Mouse (Mus musculus): ENCODE results near the gene 6430550D23Rik.
A peak's percentile ranks its signal among the peaks of the same experiment; 100 is the strongest.

Gene 6430550D23Rik

DNA sequence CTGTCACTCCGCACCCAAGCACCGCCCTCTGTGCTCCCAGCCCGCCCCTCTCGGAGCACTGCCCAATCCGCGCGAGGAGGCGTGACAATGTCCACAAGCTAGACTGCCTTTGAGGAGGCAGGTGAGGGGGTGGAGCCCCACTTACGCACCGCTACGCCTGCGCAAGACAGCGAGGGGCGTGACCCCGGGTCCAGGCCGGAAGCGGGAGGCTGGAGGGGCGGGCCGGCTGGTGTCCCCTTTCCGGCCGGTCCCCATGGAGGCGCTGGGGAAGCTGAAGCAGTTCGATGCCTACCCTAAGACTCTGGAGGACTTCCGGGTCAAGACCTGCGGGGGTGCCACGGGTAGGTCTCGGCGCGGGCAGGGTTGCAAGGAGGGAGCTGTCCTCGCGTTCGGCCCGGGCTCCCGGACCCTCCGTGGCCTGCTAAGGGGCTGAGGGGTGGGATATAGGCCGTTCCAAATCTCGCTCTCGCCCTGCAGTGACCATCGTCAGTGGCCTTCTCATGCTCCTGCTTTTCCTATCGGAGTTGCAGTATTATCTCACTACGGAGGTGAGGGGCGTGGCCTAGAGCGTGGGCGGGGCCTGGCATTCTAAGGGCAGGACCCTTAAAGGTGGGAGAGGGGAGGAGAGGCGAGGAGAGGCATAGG is at the start of gene 6430550D23Rik, which contains the start of gene Ergic3:
6430550D23Rik (minus strand) TSS at position 90 of the 645 bp plus-strand sequence.
Ergic3 (plus strand) TSS at position 158 of the 645 bp plus-strand sequence.
- DNase-seq (ENCODE audit: low read depth, low spot score): peak; percentile 97

DNA sequence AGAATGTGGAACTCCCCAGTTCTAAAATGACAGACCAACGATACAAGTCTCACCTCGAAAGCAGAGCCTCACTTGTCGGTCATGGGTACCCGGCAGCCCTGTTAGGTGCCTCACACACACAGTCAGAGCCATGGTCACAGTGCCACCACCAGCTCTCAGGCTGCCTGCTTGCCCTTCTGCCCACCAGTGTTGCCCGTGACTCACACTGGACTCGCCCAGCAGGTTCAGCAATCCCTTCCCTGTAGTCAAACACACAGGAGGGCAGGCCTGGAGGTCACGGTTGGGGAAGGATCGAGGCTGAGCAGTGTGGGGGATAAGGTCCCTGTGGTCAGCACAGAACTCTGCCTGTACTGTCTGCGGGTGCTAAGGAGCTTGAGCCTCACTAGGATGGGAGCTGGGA is 45.0 kb upstream of the 6430550D23Rik start, which contains the start of gene Fer1l4:
Fer1l4 (minus strand) TSS at position 132 of the 400 bp plus-strand sequence.
- no peak for DNase-seq (ENCODE audit: low read depth, low spot score)

- DNase-seq (ENCODE audit: low read depth, low spot score): no peak
Observed at GRCm38 (mm10) chr2:156047929-156048328, 40.2 kb upstream of the 6430550D23Rik start.

DNA sequence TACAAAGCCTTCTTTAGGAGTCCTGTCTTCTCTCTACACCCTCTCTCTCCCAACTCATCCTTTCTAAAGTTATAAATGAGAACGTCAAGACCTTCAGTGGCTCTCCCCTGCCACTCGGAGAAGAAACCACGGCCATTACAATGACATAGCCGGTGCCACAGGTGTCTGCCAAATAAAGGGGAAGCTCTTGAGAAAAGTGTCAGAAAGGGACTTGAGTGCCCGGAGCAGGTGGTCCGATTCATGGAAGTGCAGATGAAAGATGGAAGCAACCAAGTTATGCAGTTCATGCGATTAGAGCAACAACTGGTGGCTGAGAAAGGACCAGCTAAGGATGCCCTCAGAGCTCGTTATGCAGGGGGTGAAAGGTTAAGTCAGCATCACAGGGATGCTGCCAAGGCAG is 35.1 kb upstream of the 6430550D23Rik start:
- no peak for DNase-seq (ENCODE audit: low read depth, low spot score)

GRCm38 (mm10) chr2:156039390-156039789 is 31.6 kb upstream of the 6430550D23Rik start:
- no peak for DNase-seq (ENCODE audit: low read depth, low spot score)

DNA sequence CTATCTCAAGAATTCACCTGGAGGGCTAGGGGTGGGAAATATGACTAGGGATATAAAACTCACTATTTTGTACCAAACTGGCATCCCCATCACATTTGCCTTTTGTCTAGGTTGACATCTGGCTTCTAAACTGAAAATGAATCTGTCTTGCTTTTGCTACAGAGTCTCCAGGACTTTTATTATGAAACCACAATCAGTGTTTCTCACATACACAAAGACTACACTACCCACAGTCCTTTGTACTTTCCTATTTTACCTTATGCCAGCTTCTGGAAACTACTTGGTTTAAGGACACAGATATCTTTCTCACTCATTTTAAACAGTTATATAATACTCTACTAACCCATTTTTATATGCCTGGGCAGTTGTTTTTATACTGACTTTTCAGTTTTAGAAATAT is 17.7 kb upstream of the 6430550D23Rik start:
- no peak for DNase-seq (ENCODE audit: low read depth, low spot score)

DNA sequence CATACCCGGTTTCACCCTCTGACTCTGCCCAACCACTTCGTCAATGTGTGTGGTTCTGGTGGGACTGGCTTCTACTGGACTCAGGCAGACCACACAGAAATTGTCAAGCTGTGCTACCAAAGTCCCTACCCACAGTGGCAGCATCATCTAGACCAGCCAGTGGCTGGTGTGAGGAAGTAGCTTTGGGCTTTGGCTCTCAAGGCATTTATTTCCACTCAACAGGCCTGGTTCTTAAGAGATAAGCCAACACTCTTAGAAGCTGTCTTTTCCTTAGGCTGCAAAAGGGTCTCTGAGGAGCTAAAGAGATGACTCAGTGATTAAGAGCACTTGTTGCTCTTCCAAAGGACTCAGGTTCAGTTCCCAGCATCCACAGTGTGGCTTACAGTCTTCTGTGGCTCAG is 14.0 kb upstream of the 6430550D23Rik start:
- DNase-seq (ENCODE audit: low read depth, low spot score): no peak

GRCm38 (mm10) chr2:156021219-156021618 is 13.4 kb upstream of the 6430550D23Rik start:
- DNase-seq (ENCODE audit: low read depth, low spot score): no peak

- DNase-seq (ENCODE audit: low read depth, low spot score): no peak
Observed at GRCm38 (mm10) chr2:156018106-156018505, 10.3 kb upstream of the 6430550D23Rik start.

- DNase-seq (ENCODE audit: low read depth, low spot score): no peak
Observed at GRCm38 (mm10) chr2:156005393-156005792, 2.4 kb downstream of the 6430550D23Rik start.

DNA sequence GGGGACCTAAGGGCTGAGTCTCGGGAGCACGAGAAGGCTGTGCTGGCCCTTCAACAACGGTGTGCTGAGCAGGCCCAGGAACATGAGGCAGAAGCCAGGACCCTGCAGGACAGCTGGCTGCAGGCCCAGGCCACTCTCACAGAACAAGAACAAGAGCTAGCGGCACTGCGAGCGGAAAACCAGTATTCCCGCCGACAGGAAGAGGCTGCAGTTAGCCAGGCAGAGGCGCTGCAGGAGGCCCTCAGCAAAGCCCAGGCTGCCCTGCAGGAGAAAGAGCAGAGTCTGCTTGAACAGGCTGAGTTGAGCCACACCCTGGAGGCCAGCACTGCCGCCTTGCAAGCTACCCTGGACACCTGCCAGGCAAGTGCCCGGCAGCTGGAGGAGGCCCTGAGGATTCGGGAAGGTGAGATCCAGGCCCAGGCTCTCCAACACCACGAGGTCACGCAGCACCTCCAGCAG is 15.9 kb downstream of the 6430550D23Rik start:
- DNase-seq (ENCODE audit: low read depth, low spot score): no peak

DNA sequence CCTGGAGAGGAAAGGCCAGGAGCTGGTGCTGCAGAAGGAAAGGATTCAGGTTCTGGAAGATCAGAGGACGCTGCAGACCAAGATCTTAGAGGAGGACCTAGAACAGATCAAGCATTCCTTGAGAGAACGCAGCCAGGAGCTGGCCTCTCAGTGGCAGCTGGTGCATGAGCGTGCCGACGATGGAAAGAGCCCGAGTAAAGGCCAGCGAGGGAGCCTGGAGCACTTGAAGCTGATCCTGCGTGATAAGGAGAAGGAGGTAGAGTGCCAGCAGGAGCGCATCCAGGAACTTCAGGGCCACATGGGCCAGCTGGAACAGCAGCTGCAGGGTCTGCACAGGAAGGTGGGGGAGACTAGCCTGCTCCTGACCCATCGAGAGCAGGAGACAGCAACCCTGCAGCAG is 16.6 kb downstream of the 6430550D23Rik start:
- no peak for DNase-seq (ENCODE audit: low read depth, low spot score)

DNA sequence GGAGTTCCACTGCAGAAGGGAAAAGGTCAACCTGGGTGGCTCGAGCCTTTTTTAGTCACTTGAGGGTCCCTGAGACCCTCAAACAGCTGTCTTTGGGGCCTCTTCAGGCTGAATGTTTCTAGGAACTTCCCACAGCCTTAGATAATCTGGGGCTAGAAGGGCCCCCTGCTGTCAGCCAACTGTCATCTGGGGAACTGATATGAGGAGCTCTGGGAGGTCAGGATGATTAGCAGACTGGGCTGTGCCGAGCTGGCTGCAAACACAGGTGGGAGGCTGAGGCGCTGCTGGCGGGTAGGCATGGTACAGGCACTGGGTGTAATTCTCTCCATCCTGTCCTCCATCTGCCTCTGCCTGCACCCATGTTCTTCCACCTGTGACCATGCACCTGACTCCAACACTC is 18.7 kb downstream of the 6430550D23Rik start:
- no peak for DNase-seq (ENCODE audit: low read depth, low spot score)

DNA sequence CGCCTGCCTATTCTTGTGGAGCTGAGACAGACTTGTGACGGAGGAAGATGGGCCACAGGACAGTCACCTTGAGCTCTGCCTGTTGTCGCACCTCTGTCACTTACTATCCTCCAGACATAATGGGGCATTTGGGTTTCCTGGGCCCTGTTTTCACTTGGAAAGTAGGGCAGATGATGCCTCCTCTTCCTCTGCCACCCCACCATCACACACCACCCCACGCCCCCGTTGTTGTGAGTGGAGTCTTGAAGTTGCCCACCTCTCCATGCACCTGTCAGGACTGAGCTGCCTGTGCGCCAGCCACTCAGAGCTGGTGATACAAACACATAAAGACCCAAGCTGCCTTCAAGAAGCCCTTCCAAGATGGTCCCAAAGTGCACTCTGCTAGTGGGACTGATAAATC is 20.6 kb downstream of the 6430550D23Rik start:
- DNase-seq (ENCODE audit: low read depth, low spot score): no peak

- DNase-seq (ENCODE audit: low read depth, low spot score): no peak
Observed at GRCm38 (mm10) chr2:155985776-155986175, 22.0 kb downstream of the 6430550D23Rik start.

DNA sequence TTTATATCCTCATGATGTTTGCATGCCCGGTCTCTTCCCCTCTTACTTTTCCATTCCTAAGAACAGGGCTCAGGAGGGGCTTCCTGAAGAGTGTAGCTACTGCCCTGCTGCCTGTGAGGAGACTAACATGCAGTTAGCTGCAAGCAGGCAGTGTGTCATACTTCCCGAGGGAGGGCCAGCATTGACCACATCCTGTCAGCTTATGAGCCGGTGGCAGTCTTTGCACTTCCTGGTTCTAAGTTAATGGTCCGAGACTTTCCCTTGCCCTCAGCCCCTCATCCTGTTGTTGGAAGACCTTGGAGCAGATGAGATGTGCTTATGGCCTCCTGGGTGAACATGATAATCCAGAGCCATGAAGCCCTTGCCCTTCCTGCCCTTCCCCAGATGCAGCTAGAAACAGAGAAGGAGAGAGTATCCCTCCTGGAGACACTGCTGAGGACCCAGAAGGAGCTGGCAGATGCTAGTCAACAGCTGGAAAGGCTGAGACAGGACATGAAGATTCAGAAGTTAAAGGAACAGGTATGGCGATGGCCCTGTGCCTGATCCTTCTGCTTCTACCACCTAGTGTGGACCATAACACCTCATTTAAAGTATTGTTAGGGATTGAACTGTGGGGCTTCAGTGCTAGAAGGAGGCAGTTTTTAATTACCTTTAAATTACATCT is 28.3 kb downstream of the 6430550D23Rik start:
- DNase-seq (ENCODE audit: low read depth, low spot score): no peak

GRCm38 (mm10) chr2:155974087-155974731 is 33.6 kb downstream of the 6430550D23Rik start:
- no peak for DNase-seq (ENCODE audit: low read depth, low spot score)

- no peak for DNase-seq (ENCODE audit: low read depth, low spot score)
Observed at GRCm38 (mm10) chr2:155973348-155973747, 34.4 kb downstream of the 6430550D23Rik start.

DNA sequence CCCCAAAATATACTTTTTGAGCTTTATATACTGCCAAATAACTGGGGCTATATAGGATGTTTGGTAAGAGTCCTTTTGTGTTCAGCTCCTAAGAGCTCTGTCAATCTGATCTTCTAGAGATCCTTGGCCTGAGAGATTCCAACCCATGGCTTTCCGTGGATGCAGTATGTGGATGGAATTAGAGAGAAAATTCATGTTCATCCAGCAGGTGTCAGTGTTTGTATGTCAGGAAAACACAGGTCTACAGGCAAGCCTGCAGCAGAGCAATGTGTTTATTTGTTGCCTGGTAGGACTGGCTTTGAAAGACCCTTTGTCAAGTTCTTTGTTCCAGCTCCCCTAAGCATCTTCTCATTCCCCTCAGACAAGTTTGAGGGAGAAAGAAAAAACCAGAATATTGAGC is 44.8 kb downstream of the 6430550D23Rik start:
- DNase-seq (ENCODE audit: low read depth, low spot score): no peak

DNA sequence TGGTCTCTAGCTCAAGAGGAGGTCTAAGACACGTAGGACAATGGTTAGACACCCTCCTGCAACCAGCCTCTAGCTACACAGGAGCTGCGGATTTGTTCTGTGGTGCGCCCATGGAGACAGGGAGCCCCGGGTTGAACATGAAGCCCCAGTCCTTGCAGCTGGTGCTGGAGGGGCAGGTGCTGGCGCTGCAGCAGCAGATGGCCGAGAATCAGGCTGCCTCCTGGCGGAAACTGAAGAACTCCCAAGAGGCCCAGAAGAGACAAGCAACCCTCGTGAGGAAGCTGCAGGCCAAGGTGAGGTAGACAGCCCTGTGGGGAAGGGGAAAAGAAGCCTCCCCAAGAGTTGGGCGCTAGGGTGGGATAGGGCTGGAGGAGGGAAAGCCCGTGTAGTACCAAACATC is 45.9 kb downstream of the 6430550D23Rik start:
- no peak for DNase-seq (ENCODE audit: low read depth, low spot score)

GRCm38 (mm10) chr2:155959981-155960380 is 47.8 kb downstream of the 6430550D23Rik start:
- DNase-seq (ENCODE audit: low read depth, low spot score): no peak

Data from embryo, embryonic 11.5 days (tissue).